Mouse (Mus musculus) right cerebral cortex, postnatal 25 days (tissue): Measurements from ENCODE around the gene Chd1.
"Not testable (repeated sequence)": the region's sequence is repeated elsewhere in the genome, so short reads cannot be mapped to it uniquely, and the experiment has no call there.

Experiments used
- DNase-seq: peaks from one replicate; pipeline ENCODE4 v3.0.0; 2022

Gene Chd1

GRCm38 (mm10) chr17:15704475-15705300 is at the start of gene Chd1:
Gene Chd1, plus strand, starts transcription at chr17:15704967.
- peak; percentile 87 for DNase-seq

- no peak for DNase-seq
Measured at GRCm38 (mm10) chr17:15656881-15657607, 47.7 kb upstream of the Chd1 start.

- DNase-seq = no peak
Measured at GRCm38 (mm10) chr17:15672870-15673269, 31.9 kb upstream of the Chd1 start.

- DNase-seq = no peak
Measured at GRCm38 (mm10) chr17:15677970-15678645, 26.7 kb upstream of the Chd1 start.

- no peak for DNase-seq
Measured at GRCm38 (mm10) chr17:15679966-15680630, 24.7 kb upstream of the Chd1 start.

GRCm38 (mm10) chr17:15680661-15681060 is 24.1 kb upstream of the Chd1 start:
- no peak for DNase-seq

GRCm38 (mm10) chr17:15686396-15686795 is 18.4 kb upstream of the Chd1 start:
- no peak for DNase-seq

- DNase-seq = no peak
Measured at GRCm38 (mm10) chr17:15690304-15690703, 14.5 kb upstream of the Chd1 start.

GRCm38 (mm10) chr17:15695566-15695965 is 9.2 kb upstream of the Chd1 start:
- no peak for DNase-seq

- DNase-seq = no peak
Measured at GRCm38 (mm10) chr17:15698956-15699355, 5.8 kb upstream of the Chd1 start.

- DNase-seq = no peak
Measured at GRCm38 (mm10) chr17:15701505-15701904, 3.3 kb upstream of the Chd1 start.

- DNase-seq = no peak
Measured at GRCm38 (mm10) chr17:15704158-15704474, 651 bp upstream of the Chd1 start.

GRCm38 (mm10) chr17:15705303-15706284 is 827 bp downstream of the Chd1 start:
- peak; percentile 61 for DNase-seq

- DNase-seq = no peak
Measured at GRCm38 (mm10) chr17:15714507-15714906, 9.7 kb downstream of the Chd1 start.

- no peak for DNase-seq
Measured at GRCm38 (mm10) chr17:15715013-15715902, 10.5 kb downstream of the Chd1 start.

- no peak for DNase-seq
Measured at GRCm38 (mm10) chr17:15715940-15716339, 11.2 kb downstream of the Chd1 start.

- DNase-seq = no peak
Measured at GRCm38 (mm10) chr17:15720841-15721240, 16.1 kb downstream of the Chd1 start.

- DNase-seq = no peak
Measured at GRCm38 (mm10) chr17:15723291-15723690, 18.5 kb downstream of the Chd1 start.

- DNase-seq = not testable (repeated sequence)
Measured at GRCm38 (mm10) chr17:15723866-15724475, 19.2 kb downstream of the Chd1 start.

- no peak for DNase-seq
Measured at GRCm38 (mm10) chr17:15731706-15732105, 26.9 kb downstream of the Chd1 start.
